Mouse (Mus musculus): ENCODE results near the gene Rhoh. TPM values are rescaled to one million over a fixed set of nuclear protein-coding genes. Genes with fewer than 3 reads are reported as not detected.

The Rhoh gene
- polyA plus RNA-seq, 1 experiment: 0.63 TPM

DNA sequence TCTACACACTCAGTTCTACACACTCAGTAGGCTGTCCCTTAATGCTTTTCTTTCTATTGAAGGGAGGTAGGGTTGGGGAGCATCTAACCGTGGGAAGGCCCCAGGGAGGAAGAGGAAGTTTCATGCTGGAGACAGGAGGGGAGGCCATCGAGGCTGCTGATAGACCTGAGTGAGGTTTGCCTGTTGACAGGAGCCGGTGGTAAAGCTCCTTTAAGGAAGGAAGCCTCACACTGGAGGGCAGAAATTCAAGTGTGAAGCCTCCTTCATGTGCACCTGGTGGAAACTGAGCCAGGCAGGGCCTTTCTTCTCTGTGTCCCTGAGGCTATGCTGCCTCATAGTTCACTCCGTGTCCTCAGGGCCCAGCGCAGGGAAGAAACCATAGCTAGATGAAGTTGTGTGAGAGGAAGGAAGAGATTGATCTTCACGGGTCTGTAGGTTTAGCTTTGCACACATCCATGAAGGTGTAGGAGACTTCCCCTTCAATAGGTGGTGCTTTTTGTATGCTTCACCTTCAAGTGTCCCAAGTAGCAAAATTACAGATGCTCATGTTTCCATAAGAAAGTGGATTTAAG lies 34.2 kb downstream of the Rhoh start:
- no peak for TF ChIP-seq POLR2A (IDR thresholded peaks at IDR 0.05; ENCODE audit: control insufficient read depth, low read depth, low read length)
- TF ChIP-seq CTCF (IDR thresholded peaks at IDR 0.05; ENCODE audit: control insufficient read depth, insufficient read depth, insufficient replicate concordance, low read depth, low read length): no peak
- no peaks in the 10 kb centered on the region for H3K27me3 ChIP-seq (ENCODE audit: control insufficient read depth, insufficient read depth, low read length)
- no peak overlapping the region for H3K27ac ChIP-seq (ENCODE audit: control insufficient read depth, insufficient read depth, low read depth, low read length)
- no peak overlapping the region for H3K4me3 ChIP-seq (ENCODE audit: control insufficient read depth, low read depth, low read length)
- H3K4me1 ChIP-seq (ENCODE audit: control insufficient read depth, insufficient read depth, low read length): no peaks in the 10 kb centered on the region
- H3K36me3 ChIP-seq (ENCODE audit: control insufficient read depth, insufficient read depth, low read length): no peaks in the 10 kb centered on the region

DNA sequence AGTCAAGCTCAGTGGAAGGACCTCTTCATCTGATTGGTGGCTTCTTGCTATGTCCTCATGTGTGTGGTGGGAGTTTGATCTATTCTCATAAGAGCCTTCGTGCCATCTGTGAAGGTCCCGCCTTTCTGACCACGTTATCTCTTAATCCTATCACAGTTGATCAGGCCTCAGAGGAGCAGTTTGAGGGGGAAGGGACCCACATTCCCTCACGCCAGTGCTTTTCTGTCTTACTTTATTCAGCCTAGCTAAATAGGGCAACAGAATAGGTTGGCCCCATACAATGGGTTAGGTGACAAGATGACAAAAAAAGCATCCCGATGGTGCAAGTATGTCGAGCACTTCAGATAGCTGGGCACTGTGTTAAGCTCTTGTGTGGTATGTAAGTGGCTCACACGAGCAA lies 34.8 kb downstream of the Rhoh start:
- Histone ChIP-seq H3K27ac (ENCODE audit: control insufficient read depth, insufficient read depth, low read depth, low read length) (no peak overlapping the region), H3K36me3 (ENCODE audit: control insufficient read depth, insufficient read depth, low read length) (no peaks in the 10 kb centered on the region), H3K27me3 (ENCODE audit: control insufficient read depth, insufficient read depth, low read length) (no peaks in the 10 kb centered on the region), H3K4me1 (ENCODE audit: control insufficient read depth, insufficient read depth, low read length) (peaks cover 1% of the 10 kb centered on the region), H3K4me3 (ENCODE audit: control insufficient read depth, low read depth, low read length) (no peak overlapping the region)
- TF ChIP-seq CTCF (IDR thresholded peaks at IDR 0.05; ENCODE audit: control insufficient read depth, insufficient read depth, insufficient replicate concordance, low read depth, low read length) (no peak), POLR2A (IDR thresholded peaks at IDR 0.05; ENCODE audit: control insufficient read depth, low read depth, low read length) (no peak)

DNA sequence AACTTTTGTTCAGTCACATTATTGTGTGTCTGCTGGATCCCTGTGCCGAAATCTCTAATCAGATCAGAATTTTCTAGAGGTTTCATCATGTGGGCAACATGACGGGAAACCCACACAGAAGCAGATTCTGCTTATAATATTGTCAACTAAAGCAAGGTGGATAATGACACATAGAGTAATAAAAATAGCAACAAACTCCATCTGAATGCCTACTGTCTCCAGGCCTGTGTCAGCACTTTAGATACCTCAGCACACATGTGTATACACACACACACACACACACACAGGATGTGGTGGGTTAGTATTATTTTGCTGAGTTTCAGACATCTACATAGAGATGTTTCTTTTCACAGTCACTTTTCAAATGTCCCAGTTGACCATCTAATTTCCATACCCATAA lies 36.7 kb downstream of the Rhoh start:
- Histone ChIP-seq H3K27ac (ENCODE audit: control insufficient read depth, insufficient read depth, low read depth, low read length) (no peak overlapping the region), H3K4me3 (ENCODE audit: control insufficient read depth, low read depth, low read length) (no peak overlapping the region), H3K36me3 (ENCODE audit: control insufficient read depth, insufficient read depth, low read length) (no peaks in the 10 kb centered on the region), H3K4me1 (ENCODE audit: control insufficient read depth, insufficient read depth, low read length) (peaks cover 3% of the 10 kb centered on the region), H3K27me3 (ENCODE audit: control insufficient read depth, insufficient read depth, low read length) (no peaks in the 10 kb centered on the region)
- TF ChIP-seq CTCF (IDR thresholded peaks at IDR 0.05; ENCODE audit: control insufficient read depth, insufficient read depth, insufficient replicate concordance, low read depth, low read length): no peak
- TF ChIP-seq POLR2A (IDR thresholded peaks at IDR 0.05; ENCODE audit: control insufficient read depth, low read depth, low read length): no peak

DNA sequence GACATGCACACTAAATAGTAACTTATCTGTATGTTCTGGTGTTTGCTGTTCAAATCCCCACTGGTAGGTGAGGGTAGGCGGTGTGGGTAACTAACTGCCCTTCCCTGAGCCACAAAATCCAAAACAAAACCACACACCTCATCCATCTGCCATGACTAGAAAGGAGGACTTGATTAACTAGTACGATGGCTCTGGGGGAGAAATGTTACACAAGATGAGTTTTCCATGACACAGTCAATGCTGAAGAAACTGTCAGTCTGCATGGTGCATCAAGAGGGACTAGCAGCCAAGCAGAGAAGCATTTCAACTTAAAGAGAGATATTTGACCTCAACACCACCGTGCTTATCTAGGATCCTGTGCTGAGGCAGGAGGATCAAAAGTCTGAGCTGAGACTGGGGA lies 37.7 kb downstream of the Rhoh start:
- Histone ChIP-seq H3K36me3 (ENCODE audit: control insufficient read depth, insufficient read depth, low read length) (no peaks in the 10 kb centered on the region), H3K27ac (ENCODE audit: control insufficient read depth, insufficient read depth, low read depth, low read length) (no peak overlapping the region), H3K4me3 (ENCODE audit: control insufficient read depth, low read depth, low read length) (no peak overlapping the region), H3K27me3 (ENCODE audit: control insufficient read depth, insufficient read depth, low read length) (no peaks in the 10 kb centered on the region), H3K4me1 (ENCODE audit: control insufficient read depth, insufficient read depth, low read length) (peaks cover 3% of the 10 kb centered on the region)
- TF ChIP-seq CTCF (IDR thresholded peaks at IDR 0.05; ENCODE audit: control insufficient read depth, insufficient read depth, insufficient replicate concordance, low read depth, low read length) (no peak), POLR2A (IDR thresholded peaks at IDR 0.05; ENCODE audit: control insufficient read depth, low read depth, low read length) (no peak)

DNA sequence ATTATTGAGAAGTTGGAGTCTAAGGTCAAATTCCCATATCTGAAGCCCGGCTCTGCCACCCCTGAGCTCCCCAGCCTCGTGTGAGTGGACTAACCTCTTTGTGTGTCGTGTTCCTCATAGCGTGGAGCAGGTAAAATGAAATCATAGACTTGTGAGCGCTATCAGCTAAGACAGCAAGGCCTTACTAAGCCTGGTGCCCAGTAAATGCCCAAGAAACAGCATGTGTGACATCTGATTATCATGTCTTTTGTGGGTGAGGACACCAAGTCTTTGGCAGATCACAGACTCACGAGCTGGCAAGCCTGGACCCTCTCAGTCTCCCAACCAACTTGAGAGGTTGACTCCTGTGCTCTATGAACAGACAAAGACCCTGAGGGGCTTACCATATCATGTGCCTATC lies 39.1 kb downstream of the Rhoh start:
- Histone ChIP-seq H3K27ac (ENCODE audit: control insufficient read depth, insufficient read depth, low read depth, low read length) (no peak overlapping the region), H3K4me1 (ENCODE audit: control insufficient read depth, insufficient read depth, low read length) (peaks cover 3% of the 10 kb centered on the region)
- TF ChIP-seq CTCF (IDR thresholded peaks at IDR 0.05; ENCODE audit: control insufficient read depth, insufficient read depth, insufficient replicate concordance, low read depth, low read length): no peak
- TF ChIP-seq POLR2A (IDR thresholded peaks at IDR 0.05; ENCODE audit: control insufficient read depth, low read depth, low read length): no peak

DNA sequence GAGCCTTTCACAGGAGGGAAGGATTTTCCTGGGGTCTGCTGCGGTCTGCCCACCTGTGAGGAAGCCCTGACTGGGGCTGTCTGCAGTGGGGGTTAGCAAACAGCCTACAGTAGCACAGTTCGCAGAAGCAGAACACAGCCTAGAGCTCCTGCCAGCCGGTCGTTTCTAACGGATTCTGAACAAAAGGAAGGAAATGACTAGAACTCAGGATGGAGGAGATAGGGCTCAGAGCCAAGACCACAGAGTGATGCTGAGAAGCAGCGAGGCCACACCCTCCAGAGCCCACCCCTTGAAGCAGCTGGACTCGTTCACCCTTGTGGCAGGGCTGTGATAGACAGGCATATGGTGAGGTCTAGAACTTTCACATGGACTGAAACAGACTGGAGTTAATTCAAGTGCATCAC lies 39.9 kb downstream of the Rhoh start:
- H3K4me1 ChIP-seq (ENCODE audit: control insufficient read depth, insufficient read depth, low read length): peaks cover 3% of the 10 kb centered on the region
- H3K27me3 ChIP-seq (ENCODE audit: control insufficient read depth, insufficient read depth, low read length): no peaks in the 10 kb centered on the region
- no peaks in the 10 kb centered on the region for H3K36me3 ChIP-seq (ENCODE audit: control insufficient read depth, insufficient read depth, low read length)
- no peak overlapping the region for H3K27ac ChIP-seq (ENCODE audit: control insufficient read depth, insufficient read depth, low read depth, low read length)
- TF ChIP-seq CTCF (IDR thresholded peaks at IDR 0.05; ENCODE audit: control insufficient read depth, insufficient read depth, insufficient replicate concordance, low read depth, low read length) (no peak), POLR2A (IDR thresholded peaks at IDR 0.05; ENCODE audit: control insufficient read depth, low read depth, low read length) (no peak)
- no peak overlapping the region for H3K4me3 ChIP-seq (ENCODE audit: control insufficient read depth, low read depth, low read length)

More for the DNA sequence above, 39.1 kb downstream of the Rhoh start:
- no peaks in the 10 kb centered on the region for H3K27me3 ChIP-seq (ENCODE audit: control insufficient read depth, insufficient read depth, low read length)
- no peak overlapping the region for H3K4me3 ChIP-seq (ENCODE audit: control insufficient read depth, low read depth, low read length)
- H3K36me3 ChIP-seq (ENCODE audit: control insufficient read depth, insufficient read depth, low read length): no peaks in the 10 kb centered on the region

DNA sequence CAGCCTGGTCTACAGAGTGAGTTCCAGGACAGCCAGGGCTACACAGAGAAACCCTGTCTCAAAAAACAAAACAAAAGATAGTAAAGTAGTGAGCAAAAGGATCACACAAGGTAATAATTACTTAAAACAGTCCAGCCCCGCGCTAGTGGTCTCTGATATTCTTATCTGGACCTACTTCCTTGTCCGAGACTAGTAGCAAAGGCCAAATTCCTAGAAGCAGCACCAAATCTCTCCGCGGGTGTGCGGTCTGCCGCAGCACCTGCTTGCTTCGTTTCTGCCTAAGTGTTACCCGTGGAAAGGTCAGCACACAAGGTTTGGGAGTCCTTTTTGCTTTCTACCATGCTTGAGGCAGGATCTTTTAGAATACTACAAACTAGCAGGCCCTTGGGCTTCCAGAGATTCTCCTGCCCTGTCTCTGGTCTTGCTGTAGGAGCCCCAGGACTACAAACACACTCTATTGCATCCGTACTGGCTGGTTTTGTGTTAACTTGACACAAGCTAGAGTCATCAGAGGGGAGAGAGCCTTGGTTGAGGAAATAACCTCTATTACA lies 40.9 kb downstream of the Rhoh start:
- peaks cover 3% of the 10 kb centered on the region for H3K4me1 ChIP-seq (ENCODE audit: control insufficient read depth, insufficient read depth, low read length)

More for the DNA sequence above, 40.9 kb downstream of the Rhoh start:
- TF ChIP-seq CTCF (IDR thresholded peaks at IDR 0.05; ENCODE audit: control insufficient read depth, insufficient read depth, insufficient replicate concordance, low read depth, low read length) (no peak), POLR2A (IDR thresholded peaks at IDR 0.05; ENCODE audit: control insufficient read depth, low read depth, low read length) (no peak)
- Histone ChIP-seq H3K36me3 (ENCODE audit: control insufficient read depth, insufficient read depth, low read length) (no peaks in the 10 kb centered on the region), H3K27ac (ENCODE audit: control insufficient read depth, insufficient read depth, low read depth, low read length) (no peak overlapping the region), H3K27me3 (ENCODE audit: control insufficient read depth, insufficient read depth, low read length) (no peaks in the 10 kb centered on the region), H3K4me3 (ENCODE audit: control insufficient read depth, low read depth, low read length) (no peak overlapping the region)
